Mouse (Mus musculus): ENCODE measurements around the gene Coa3. TPM values are rescaled to one million over a fixed set of nuclear protein-coding genes. Genes with fewer than 3 reads are reported as not detected.

The Coa3 gene
- total and polyA plus RNA-seq, 2 experiments from 2014 or later = 146 to 214 TPM

DNA sequence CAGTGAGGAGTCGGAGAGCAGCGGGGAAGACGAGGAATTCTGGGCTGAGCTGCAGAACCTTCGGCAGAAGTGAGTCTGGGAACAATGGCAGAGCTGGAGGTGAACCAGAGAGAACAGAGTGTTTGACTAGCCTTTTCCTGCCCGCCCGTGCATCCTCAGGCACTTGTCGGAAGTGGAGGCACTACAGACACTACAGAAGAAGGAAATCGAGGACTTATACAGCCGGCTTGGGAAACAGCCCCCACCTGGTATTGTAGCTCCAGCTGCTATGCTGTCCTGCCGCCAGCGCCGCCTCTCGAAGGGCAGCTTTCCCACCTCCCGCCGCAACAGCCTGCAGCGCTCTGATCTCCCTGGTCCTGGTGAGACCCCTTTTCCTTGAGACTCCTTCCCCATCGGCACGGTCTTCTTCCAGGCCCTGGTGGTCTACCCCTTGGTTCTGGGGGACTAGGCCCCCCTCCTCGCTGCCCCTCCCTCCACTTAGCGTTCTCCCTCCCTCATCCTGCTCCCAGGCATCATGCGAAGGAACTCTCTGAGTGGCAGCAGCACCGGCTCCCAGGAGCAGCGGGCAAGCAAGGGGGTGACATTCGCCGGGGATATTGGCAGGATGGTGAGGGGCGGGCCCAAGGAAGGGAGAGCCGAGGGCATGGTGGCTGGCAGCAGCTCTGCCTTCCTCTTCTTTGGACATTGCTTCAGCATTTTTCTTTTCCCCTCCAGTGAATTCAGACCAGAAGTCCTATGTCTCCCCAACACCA is 2.4 kb downstream of the Coa3 start:
- DNase-seq (ENCODE audit: low spot score) = no peak
- H3K9ac ChIP-seq (replicated peaks; ENCODE audit: low read length) = no peak overlapping the region; the same call in 1 of the 2 replicates
- no peaks in the 10 kb centered on the region for H3K36me3 ChIP-seq (ENCODE audit: insufficient read depth, low read length)
- TF ChIP-seq CTCF (IDR thresholded peaks at IDR 0.05; ENCODE audit: low read depth) = no peak
- no peaks in the 10 kb centered on the region for H3K9me3 ChIP-seq (ENCODE audit: low read length)
- H3K27ac ChIP-seq = no peak overlapping the region
- peak overlapping the region; percentile 8 for H3K4me2 ChIP-seq (ENCODE audit: low read depth, low read length)
- 27% methylated on average over 27 of the region's 27 CpGs for WGBS
- no peak overlapping the region for H3K4me3 ChIP-seq (ENCODE audit: low read length)
- ATAC-seq = no peak
- peaks cover 18% of the 10 kb centered on the region for H3K4me1 ChIP-seq (ENCODE audit: insufficient read depth, low read length)
- no peaks in the 10 kb centered on the region for H3K27me3 ChIP-seq (ENCODE audit: insufficient read depth, low read length)

DNA sequence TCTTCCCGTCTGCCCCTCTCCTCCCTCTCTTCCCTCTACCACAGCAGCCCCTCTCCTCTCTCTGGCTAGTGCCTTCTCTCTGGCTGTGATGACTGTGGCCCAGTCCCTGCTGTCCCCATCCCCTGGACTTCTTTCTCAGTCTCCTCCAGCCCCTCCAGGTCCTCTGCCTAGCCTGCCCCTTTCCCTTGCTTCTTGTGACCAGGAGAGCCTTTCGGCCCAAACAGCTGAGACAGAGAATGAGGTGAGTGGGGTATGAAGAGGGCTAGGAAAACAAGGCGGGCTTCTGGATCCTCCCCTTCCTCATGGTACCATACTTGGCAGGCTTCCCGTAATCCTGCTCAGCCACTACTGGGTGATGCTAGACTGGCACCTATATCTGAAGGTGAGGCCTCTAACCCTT is 3.6 kb downstream of the Coa3 start:
- TF ChIP-seq CTCF (IDR thresholded peaks at IDR 0.05; ENCODE audit: low read depth) = no peak
- no peak overlapping the region for H3K4me3 ChIP-seq (ENCODE audit: low read length)
- no peaks in the 10 kb centered on the region for H3K36me3 ChIP-seq (ENCODE audit: insufficient read depth, low read length)
- DNase-seq (ENCODE audit: low spot score) (no peak), ATAC-seq (no peak)
- no peaks in the 10 kb centered on the region for H3K27me3 ChIP-seq (ENCODE audit: insufficient read depth, low read length)
- peaks cover 18% of the 10 kb centered on the region for H3K4me1 ChIP-seq (ENCODE audit: insufficient read depth, low read length)
- WGBS = 66% methylated on average over 4 of the region's 4 CpGs
- no peak overlapping the region for H3K4me2 ChIP-seq (ENCODE audit: low read depth, low read length)
- no peak overlapping the region for H3K9ac ChIP-seq (replicated peaks; ENCODE audit: low read length)
- no peaks in the 10 kb centered on the region for H3K9me3 ChIP-seq (ENCODE audit: low read length)
- H3K27ac ChIP-seq = no peak overlapping the region

GRCm38 (mm10) chr11:101272446-101272845 is 6.5 kb downstream of the Coa3 start:
- Histone ChIP-seq H3K4me1 (ENCODE audit: insufficient read depth, low read length) (peaks cover 9% of the 10 kb centered on the region), H3K4me3 (ENCODE audit: low read length) (no peak overlapping the region), H3K9ac (replicated peaks; ENCODE audit: low read length) (no peak overlapping the region), H3K36me3 (ENCODE audit: insufficient read depth, low read length) (no peaks in the 10 kb centered on the region), H3K27me3 (ENCODE audit: insufficient read depth, low read length) (no peaks in the 10 kb centered on the region), H3K4me2 (ENCODE audit: low read depth, low read length) (no peak overlapping the region), H3K9me3 (ENCODE audit: low read length) (no peaks in the 10 kb centered on the region), H3K27ac (no peak overlapping the region)
- whole genome bisulfite sequencing = 83% methylated on average over 3 of the region's 3 CpGs
- TF ChIP-seq CTCF (IDR thresholded peaks at IDR 0.05; ENCODE audit: low read depth) = no peak
- DNase-seq (ENCODE audit: low spot score) (no peak), ATAC-seq (no peak)

DNA sequence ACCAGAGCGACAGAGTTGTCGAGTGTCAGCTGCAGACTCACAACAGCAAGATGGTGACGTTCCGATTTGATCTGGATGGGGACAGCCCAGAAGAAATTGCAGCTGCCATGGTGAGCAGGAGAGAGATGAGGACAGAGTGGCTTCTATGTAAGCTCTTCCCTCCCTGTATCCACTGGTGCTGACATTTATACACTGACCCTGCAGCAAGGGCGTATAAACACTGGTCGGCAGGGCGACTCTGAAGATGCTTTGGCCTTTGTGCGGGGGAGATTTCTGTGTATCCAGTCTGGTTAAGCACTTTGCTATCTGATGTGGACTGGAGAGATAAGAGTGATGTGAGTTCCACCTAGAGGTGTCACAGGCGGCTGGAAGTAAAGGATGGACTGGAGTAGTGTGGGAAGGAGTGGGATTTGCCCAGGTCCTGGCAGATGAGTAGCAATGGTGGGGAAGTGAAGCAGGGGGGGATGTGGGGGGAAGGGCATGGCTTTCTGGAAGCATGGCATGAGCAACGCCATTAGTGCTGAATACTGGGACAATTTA is 9.3 kb downstream of the Coa3 start:
- TF ChIP-seq CTCF (IDR thresholded peaks at IDR 0.05; ENCODE audit: low read depth) = no peak
- Histone ChIP-seq H3K9ac (replicated peaks; ENCODE audit: low read length) (no peak overlapping the region), H3K9me3 (ENCODE audit: low read length) (no peaks in the 10 kb centered on the region), H3K4me2 (ENCODE audit: low read depth, low read length) (0 out of 2 replicates have a peak overlapping the region, but pooled peaks have one; percentile 5), H3K27me3 (ENCODE audit: insufficient read depth, low read length) (peaks cover 4% of the 10 kb centered on the region; the same call in 1 of the 2 replicates), H3K27ac (peak overlapping the region; percentile 67; the same call in 1 of the 2 replicates), H3K36me3 (ENCODE audit: insufficient read depth, low read length) (no peaks in the 10 kb centered on the region), H3K4me3 (ENCODE audit: low read length) (no peak overlapping the region), H3K4me1 (ENCODE audit: insufficient read depth, low read length) (peaks cover 8% of the 10 kb centered on the region)
- 40% methylated on average over 10 of the region's 10 CpGs for WGBS
- ATAC-seq (0 out of 2 replicates have a peak, but pooled peaks have one; percentile 66), DNase-seq (ENCODE audit: low spot score) (peak; percentile 64)

DNA sequence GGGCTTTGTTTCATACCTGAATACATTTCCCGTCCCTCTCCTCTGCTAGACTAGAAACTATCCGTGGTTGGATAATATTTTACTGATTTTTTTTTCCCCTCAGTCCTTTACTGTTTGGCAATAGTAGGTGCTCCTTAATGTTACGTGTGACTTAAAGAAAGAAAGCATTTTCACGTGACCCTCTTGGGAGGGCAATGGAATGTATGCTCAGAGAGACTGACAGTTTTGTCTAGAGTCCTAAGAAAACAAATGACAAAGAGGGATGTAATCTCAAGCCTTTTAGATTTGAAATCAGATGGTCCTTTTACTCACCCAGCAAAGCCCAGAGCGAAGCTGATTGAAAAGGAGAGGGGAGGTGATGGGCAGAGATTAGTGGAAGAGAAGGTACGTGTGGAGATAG is 13.0 kb downstream of the Coa3 start:
- no peak for TF ChIP-seq CTCF (IDR thresholded peaks at IDR 0.05; ENCODE audit: low read depth)
- Histone ChIP-seq H3K9me3 (ENCODE audit: low read length) (no peaks in the 10 kb centered on the region), H3K4me2 (ENCODE audit: low read depth, low read length) (peak overlapping the region; percentile 53), H3K36me3 (ENCODE audit: insufficient read depth, low read length) (no peaks in the 10 kb centered on the region), H3K4me1 (ENCODE audit: insufficient read depth, low read length) (peaks cover 9% of the 10 kb centered on the region), H3K27ac (no peak overlapping the region), H3K9ac (replicated peaks; ENCODE audit: low read length) (no peak overlapping the region), H3K4me3 (ENCODE audit: low read length) (no peak overlapping the region), H3K27me3 (ENCODE audit: insufficient read depth, low read length) (peaks cover 15% of the 10 kb centered on the region)
- ATAC-seq (no peak), DNase-seq (ENCODE audit: low spot score) (no peak)
- WGBS = 23% methylated on average over 6 of the region's 6 CpGs

DNA sequence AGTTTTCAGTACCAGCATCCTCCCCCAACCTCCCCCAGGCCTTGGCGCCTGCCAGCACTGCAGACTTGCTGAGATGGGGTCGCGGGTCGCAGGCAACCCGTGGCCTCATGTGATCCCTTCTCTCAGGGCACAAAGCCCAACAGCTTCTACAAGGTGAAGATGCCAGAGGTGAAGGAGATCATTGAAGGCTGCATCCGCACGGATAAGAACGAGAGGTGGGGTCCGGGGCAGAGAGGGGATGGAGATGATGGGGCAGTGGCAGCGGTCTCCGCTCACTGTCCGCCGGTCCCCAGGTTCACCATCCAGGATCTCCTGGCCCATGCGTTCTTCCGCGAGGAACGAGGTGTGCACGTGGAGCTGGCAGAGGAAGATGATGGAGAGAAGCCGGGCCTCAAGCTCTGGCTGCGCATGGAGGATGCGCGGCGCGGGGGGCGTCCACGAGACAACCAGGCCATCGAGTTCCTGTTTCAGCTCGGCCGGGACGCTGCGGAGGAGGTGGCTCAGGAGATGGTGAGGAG is 13.9 kb downstream of the Coa3 start:
- H3K4me1 ChIP-seq (ENCODE audit: insufficient read depth, low read length) = peaks cover 18% of the 10 kb centered on the region
- WGBS = 3% methylated on average over 31 of the region's 31 CpGs
- H3K27ac ChIP-seq = no peak overlapping the region
- H3K4me3 ChIP-seq (ENCODE audit: low read length) = peak overlapping the region; percentile 29
- H3K9me3 ChIP-seq (ENCODE audit: low read length) = no peaks in the 10 kb centered on the region
- peak overlapping the region; percentile 53 for H3K4me2 ChIP-seq (ENCODE audit: low read depth, low read length)
- H3K9ac ChIP-seq (replicated peaks; ENCODE audit: low read length) = peak overlapping the region; percentile 25; the same call in 1 of the 2 replicates
- H3K36me3 ChIP-seq (ENCODE audit: insufficient read depth, low read length) = no peaks in the 10 kb centered on the region
- peaks cover 15% of the 10 kb centered on the region for H3K27me3 ChIP-seq (ENCODE audit: insufficient read depth, low read length)
- ATAC-seq (no peak), DNase-seq (ENCODE audit: low spot score) (peak; percentile 11)
- TF ChIP-seq CTCF (IDR thresholded peaks at IDR 0.05; ENCODE audit: low read depth) = no peak

DNA sequence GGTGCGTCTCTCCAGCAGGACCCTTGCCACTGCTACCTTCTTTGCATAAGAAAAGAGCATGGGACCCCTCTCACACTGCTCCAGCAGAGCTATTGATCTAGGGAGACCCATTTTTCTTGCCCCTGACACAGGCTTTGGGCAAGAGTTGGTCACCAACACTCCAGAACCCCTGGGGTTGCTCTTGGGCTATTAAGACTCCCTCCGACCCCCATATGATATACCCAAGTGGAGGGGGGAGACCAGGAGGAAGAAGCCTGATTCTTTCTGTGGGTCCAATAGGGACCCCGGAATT is 15.0 kb downstream of the Coa3 start:
- H3K36me3 ChIP-seq (ENCODE audit: insufficient read depth, low read length) = 0 out of 2 replicates have a peak, but pooled peaks cover 1% of the 10 kb centered on the region
- no peak overlapping the region for H3K4me3 ChIP-seq (ENCODE audit: low read length)
- WGBS = 11% methylated on average over 3 of the region's 3 CpGs
- H3K9ac ChIP-seq (replicated peaks; ENCODE audit: low read length) = no peak overlapping the region
- peaks cover 15% of the 10 kb centered on the region for H3K27me3 ChIP-seq (ENCODE audit: insufficient read depth, low read length)
- no peaks in the 10 kb centered on the region for H3K9me3 ChIP-seq (ENCODE audit: low read length)
- ATAC-seq (no peak), DNase-seq (ENCODE audit: low spot score) (no peak)
- H3K4me1 ChIP-seq (ENCODE audit: insufficient read depth, low read length) = peaks cover 20% of the 10 kb centered on the region
- no peak for TF ChIP-seq CTCF (IDR thresholded peaks at IDR 0.05; ENCODE audit: low read depth)
- H3K4me2 ChIP-seq (ENCODE audit: low read depth, low read length) = no peak overlapping the region
- no peak overlapping the region for H3K27ac ChIP-seq

All from hindbrain, postnatal 0 days (tissue).